Mouse (Mus musculus) right cerebral cortex, adult 2 months (tissue): ENCODE data around the gene Tas1r1.
A peak's percentile ranks its signal among the peaks of the same experiment; 100 is the strongest.

Experiments
- DNase-seq, 2 experiments: peaks; one replicate each; pipeline ENCODE4 v3.0.0; 2021 to 2022; ENCODE audit warnings: low spot score in 2 of 2

Tas1r1 gene

DNA sequence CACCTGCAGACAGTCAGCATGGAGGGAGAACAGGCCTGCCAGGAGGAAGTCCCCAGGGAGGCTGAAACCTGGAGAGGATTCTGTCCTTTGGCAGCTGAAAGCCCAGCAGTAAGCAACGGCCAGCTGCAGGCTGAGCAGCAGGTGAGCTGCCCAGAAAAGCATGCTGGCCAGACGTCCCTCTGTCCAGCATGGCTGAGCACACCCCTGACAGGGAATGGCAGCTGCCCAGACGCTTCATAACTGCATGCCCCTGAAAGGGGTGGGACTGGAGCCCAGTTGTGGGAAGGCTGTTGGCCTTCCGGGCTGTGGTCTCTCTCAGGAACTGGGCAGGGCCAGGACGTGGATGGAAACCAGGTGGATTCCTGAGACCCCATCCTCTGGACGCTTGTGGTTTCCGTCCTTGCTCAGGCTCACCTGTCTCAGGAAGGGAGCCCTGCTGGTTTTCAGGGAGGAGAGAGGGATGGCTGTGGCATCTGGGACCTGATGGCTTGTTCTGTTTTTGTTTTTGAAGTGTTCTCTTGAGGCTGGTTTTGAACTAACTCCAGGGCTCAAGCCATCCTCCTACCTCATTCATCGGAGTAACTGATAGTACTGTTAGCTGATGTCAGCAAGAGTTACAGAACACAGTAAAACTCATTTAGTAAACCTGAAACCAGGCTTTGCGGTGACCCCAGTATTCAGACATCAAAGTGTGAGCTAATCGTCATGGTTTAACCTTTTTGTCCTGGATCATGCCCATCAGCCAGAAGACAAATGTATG, at the start of gene Tas1r1:
TSS of gene Tas1r1 (minus strand) at position 344 of the 760 bp plus-strand sequence.
- no peak for DNase-seq

DNA sequence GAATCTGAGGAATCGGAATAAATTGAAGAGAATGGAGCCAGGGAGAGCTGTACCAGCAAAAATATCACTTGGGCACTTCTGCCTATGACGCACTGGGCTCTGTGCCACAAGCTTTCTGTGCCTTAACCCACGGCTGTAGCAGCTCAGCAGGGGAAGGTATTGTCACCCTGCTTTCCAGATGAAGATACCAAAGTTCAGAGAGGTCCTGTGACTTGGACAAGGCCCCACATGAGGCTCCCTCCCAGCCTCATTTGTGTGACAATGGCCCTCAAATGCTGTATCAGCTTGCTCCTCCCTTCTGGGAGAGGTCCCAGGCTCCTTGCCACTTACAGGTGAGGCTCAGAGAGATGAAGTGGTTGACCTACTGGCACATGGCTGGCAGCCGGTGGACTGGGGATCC, 49.8 kb upstream of the Tas1r1 start:
- DNase-seq = peak; percentile 71 to 79

- peak in 1 of 2 experiments; percentile 35 for DNase-seq
Observed at GRCm38 (mm10) chr4:152087211-152088081, 49.1 kb upstream of the Tas1r1 start.

- DNase-seq = peak; percentile 55 to 60
Observed at GRCm38 (mm10) chr4:152086505-152087210, 48.3 kb upstream of the Tas1r1 start.

DNA sequence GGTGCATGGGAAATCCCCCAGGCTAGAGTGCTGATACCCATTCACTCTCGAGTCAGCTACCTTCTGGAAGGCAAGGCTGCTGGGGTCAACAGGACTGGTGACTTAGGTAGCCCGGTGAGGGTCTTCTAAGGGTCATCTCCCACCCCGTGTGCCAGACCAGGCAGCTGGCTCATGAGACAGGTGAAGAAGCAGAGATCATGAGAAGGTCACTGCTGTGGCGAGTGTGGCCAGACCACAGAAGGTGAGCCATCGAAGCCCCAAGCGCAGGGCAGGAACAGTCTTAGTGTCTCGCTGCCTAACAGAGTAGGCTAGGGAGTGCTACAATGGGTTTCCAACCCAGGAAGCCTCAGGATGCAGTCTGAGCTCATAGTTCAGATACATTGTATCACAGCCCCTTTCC, 46.2 kb upstream of the Tas1r1 start:
- DNase-seq = no peak

GRCm38 (mm10) chr4:152083611-152084220, 45.3 kb upstream of the Tas1r1 start:
- DNase-seq = no peak

DNA sequence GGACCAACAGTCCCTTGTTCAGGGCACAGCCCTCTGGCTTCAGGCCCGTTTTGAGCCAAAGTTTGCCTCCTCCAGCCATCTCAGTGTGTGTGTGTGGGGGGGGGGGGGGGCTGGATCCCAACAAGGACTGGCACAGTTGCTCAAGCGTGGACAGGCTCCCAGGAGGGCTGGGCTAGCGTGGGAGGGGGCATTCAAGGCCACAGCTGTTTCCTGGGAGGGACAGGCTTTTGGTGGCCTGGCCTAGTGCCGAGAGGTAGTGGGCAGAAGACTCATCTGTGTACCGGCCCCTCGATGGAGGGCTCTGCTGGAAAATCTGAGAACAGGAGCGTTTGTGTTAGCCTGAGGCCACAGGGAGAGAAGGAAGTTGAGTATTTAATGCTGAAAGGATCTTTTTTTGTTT, 41.6 kb upstream of the Tas1r1 start:
- no peak for DNase-seq

DNA sequence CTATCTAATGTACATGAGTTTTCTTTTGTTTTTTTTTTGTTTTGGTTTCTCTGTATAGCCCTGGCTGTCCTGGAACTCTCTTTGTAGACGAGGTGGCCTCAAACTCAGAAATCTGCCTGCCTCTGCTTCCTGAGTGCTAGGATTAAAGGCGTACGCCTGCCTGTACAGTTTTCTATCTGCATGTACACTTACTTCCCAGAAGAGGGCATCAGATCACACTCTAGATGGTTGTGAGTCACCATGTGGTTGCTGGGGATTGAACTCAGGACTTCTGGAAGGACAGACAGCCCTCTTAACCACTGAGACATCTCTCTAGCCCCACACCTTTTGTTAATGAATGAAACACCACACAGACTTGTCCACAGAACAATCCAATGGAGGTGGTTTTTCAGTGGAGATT, 40.9 kb upstream of the Tas1r1 start:
- DNase-seq = no peak

GRCm38 (mm10) chr4:152078105-152078530, 39.8 kb upstream of the Tas1r1 start:
- peak in 1 of 2 experiments; percentile 39 for DNase-seq

DNA sequence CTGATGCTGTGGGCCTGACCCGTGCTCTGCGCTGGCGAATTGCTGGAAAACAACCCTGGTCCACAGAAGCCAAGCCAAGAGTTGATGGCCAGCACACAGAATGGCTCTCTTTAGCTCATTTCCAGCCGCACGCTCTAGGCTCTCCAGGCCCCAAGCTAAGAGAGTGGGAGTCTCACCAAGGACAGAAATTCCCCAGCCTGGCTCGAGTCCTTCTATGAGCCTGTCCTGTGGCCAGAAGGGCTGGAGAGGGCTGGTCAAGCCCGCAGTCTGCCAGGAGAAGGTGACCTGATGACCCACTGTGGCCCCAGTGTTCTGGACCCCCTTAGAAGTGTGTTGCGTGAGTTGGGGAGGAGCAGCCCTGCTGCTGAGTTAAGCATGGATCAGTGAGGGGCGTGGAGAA, 38.8 kb upstream of the Tas1r1 start:
- no peak for DNase-seq

GRCm38 (mm10) chr4:152074548-152074947, 36.2 kb upstream of the Tas1r1 start:
- no peak for DNase-seq

DNA sequence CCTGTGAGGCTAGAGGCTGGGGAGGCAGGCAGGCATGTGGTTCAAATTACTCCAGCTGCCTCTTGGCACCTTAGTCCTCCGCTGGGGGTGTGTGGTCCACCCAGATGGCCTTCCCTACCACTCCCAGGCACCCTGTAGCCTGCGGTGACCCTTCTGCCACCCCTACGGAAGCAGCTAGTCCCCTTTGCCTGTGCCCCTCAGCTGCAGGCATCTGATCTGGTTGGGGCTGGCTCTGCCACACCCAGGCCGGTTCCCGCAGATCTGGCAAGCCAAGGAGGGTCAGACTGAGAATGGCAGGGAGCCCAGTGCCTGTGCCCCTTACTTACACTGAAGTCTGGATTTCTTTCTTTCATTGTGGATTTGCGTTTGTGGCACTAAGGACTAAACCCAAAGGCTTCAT, 35.3 kb upstream of the Tas1r1 start:
- no peak for DNase-seq

DNA sequence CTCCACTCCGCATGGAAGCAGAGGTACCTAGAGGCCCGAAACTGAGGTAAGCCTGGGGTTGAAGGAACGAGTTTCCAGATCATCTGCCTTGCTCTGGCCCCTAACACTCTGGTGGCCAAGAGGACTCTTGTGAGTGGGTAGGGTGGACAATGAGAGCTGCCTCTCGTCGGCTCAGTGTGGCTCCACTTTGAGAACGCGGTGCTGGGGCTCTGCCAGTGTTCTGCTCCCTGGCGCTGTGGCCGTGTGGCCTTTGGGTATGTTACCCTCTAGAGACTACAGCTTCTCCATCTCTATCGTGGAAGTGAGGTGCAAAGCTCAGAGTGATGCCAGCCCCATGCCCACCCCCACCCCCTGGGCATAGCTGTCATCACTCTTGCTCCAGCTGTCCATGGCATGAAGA, 34.3 kb upstream of the Tas1r1 start:
- DNase-seq = no peak

- no peak for DNase-seq
Observed at GRCm38 (mm10) chr4:152072121-152072601, 33.8 kb upstream of the Tas1r1 start, which contains the start of gene Plekhg5. Gene Plekhg5 (plus strand): TSS chr4:152072498.

- DNase-seq = no peak
Observed at GRCm38 (mm10) chr4:152070494-152071396, 32.4 kb upstream of the Tas1r1 start.

DNA sequence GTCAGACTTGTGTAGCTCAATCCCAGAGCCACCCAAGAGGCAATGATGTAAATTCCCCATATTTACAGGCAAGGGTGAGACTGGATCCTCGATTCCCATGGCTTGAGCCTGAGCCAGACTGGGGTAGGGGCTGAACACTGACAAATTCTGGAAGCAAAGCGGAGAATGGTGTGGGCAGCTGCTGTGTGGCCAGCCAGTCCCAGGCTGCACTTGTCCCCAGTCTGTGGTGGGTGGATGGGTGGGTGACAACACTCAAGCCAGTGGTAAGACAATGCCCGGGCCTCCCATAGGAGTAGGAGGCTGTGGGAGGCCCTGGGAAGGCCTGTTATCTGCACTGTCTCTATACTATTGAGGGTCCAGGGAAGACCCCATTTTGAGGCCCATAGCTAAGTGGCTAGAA, 30.9 kb upstream of the Tas1r1 start:
- DNase-seq = no peak

DNA sequence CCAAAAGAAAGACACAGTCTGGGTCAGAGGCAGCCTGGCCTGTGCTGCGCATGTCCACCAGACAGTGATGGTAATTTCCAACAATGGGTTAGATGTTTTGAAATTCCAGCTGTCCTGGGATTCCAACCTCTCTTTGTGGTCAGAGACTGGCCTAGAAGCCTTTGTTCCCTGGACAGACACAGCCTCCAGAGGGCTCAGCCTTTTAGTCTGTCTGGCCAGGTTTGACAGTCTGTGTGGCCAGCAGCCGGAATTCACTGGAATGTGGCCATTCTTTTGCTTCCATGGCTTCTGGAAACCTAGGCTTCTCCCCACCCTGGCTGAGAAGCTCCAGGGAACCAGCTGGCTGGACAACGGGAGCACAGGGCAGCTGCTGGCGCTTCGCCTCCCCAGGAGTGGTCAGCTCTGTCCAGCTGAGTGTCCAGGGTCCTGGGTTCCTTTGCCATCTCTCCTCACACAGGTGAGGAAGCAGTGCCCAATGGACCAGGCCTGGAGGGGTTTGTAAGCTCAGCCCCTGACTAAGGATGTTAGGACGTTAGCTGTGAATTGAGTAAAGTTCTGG, 29.9 kb upstream of the Tas1r1 start:
- DNase-seq = no peak

DNA sequence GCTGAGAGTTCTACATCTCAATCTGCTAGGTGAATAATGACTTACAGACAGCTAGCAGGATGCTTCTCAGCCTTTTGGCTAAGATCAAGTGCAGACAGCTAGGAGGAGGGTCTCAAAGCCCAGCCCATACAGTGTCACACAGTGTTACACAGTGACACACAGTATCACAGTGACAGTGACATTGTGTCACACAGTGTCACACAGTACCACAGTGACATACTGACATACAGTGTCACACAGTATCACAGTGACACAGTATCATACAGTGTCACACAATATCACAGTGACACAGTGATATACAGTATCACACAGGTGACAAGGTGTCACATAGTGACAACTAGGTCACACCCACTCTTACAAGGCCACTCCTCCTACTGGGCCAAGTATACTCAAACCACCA, 28.9 kb upstream of the Tas1r1 start:
- no peak for DNase-seq

GRCm38 (mm10) chr4:152062390-152063110, 24.2 kb upstream of the Tas1r1 start:
- peak; percentile 17 to 38 for DNase-seq
